Mouse (Mus musculus) kidney, adult 2 months (tissue): Measurements from ENCODE around the gene Fam171a2. TPM values are rescaled to one million over a fixed set of nuclear protein-coding genes. Genes with fewer than 3 reads are reported as not detected.

ENCODE experiments used
- DNase-seq: peaks from one replicate; pipeline ENCODE4 v3.0.0; 2021
- H3K27ac ChIP-seq: fragments of 200-500 bp; 2 replicates; pipeline ENCODE4 v1.5.1; 2012; ENCODE audit warnings: low read depth, low read length, control low read depth, inconsistent platforms; ENCODE audit not compliant: insufficient read depth
- H3K27me3 ChIP-seq: fragments of 200-500 bp; replicated peaks from 2 replicates; pipeline ENCODE4 v1.6.1; 2012; ENCODE audit warnings: mild to moderate bottlenecking, moderate library complexity, low read length, inconsistent platforms; ENCODE audit not compliant: control insufficient read depth, insufficient read depth
- H3K36me3 ChIP-seq: fragments of 200-500 bp; 2 replicates; pipeline ENCODE4 v1.6.1; 2012; ENCODE audit warnings: mild to moderate bottlenecking, moderate library complexity, low read length, inconsistent platforms; ENCODE audit not compliant: control insufficient read depth, insufficient read depth
- H3K4me1 ChIP-seq: fragments of 200-500 bp; 2 replicates; pipeline ENCODE4 v1.6.1; 2011; ENCODE audit warnings: low read length; ENCODE audit not compliant: control insufficient read depth, insufficient read depth
- H3K4me3 ChIP-seq: fragments of 200-500 bp; 2 replicates; pipeline ENCODE4 v1.5.1; 2011; ENCODE audit warnings: mild to moderate bottlenecking, low read depth, low read length, control low read depth; ENCODE audit not compliant: insufficient read depth
- CTCF ChIP-seq: fragments of 200-500 bp; conservative IDR thresholded peaks from 2 replicates; pipeline ENCODE4 v1.5.1; 2011; ENCODE audit warnings: low read depth, mild to moderate bottlenecking, control low read depth, low read length, moderate library complexity, mixed read lengths; ENCODE audit not compliant: insufficient read depth, insufficient read length
- POLR2A ChIP-seq: fragments of 200-500 bp; IDR thresholded peaks from one replicate; pipeline ENCODE4 v1.6.1; 2011; ENCODE audit warnings: low read depth, low read length, control low read depth
- WGBS: fragments of 180-500 bp; shearing (Covaris S2); methylation state at CpG from one replicate; pipeline ENCODE4 v1.1.7; 2018; 5-methylcytosine and 5-hydroxymethylcytosine counted together
- polyA plus RNA-seq: library from polyadenylated mRNA; depleted of rRNA; stranded (reverse); fragments of >200 nt; gene quantifications from 2 replicates; pipeline ENCODE4 v1.2.3, GENCODE M21; 2012

The Fam171a2 gene
- polyA plus RNA-seq, 1 experiment = 18.9 TPM

DNA sequence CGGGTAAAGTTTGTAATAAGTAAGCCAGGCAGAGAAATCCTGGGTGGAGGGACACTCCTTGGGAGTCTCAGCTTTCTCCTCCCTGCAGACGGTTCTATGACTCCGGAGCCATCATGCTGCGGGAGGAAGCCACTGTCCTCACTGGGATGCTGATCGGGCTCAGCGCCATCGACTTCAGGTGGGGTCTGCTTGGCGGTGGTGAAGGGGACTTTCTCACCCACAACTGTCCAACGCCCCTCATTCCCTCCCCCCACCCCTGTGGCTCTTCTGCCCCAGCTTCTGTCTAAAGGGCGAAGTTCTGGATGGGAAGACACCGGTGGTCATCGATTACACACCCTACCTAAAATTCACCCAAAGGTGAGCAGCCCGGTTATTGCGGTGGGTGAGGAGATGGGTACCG lies 48.4 kb downstream of the Fam171a2 start:
- Histone ChIP-seq H3K36me3 (peaks cover 6% of the 10 kb centered on the region), H3K4me3 (no peak overlapping the region), H3K27ac (no peak overlapping the region), H3K27me3 (no peaks in the 10 kb centered on the region), H3K4me1 (0 out of 2 replicates have a peak, but pooled peaks cover 5% of the 10 kb centered on the region)
- DNase-seq = no peak
- TF ChIP-seq POLR2A = no peak
- TF ChIP-seq CTCF = no peak
- 17% methylated on average over 15 of the region's 15 CpGs for WGBS

DNA sequence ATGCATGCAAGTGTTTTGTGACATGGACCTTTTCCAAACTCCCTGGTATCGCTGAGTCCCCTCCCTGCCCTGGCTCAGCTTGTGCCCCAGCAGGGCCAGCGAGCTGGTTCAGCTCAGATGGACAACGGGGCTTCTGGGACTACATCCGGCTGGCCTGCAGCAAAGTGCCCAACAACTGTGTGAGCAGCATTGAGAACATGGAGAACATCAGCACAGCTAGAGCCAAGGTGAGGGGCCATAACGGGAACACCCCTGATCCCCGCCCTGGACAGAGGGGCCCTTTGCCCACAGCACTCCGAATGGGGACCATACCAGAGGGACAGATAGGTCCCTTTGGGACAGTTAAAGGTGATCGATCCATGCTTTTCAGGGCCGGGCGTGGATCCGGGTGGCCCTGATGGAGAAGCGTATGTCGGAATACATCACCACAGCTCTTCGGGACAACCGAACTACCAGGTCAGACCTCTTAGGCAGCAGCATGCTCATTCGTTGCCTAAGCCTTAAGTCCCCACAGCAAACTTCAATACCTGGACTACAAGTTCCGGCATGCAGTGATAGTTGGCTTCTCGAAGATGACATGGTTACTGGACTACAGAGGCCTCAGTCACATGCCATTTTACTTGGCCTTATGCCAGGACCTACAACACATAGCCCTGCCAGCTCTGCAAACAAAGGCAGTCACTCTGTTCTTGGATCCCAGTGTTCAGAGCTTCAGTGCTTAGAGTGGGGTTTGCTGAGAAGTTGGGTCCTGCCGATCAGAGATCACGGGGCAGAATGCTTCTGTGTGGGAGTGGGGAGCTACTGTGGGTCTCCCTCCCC lies 49.3 kb downstream of the Fam171a2 start:
- Histone ChIP-seq H3K27me3 (no peaks in the 10 kb centered on the region), H3K4me3 (no peak overlapping the region), H3K36me3 (peaks cover 2% of the 10 kb centered on the region; the same call in 1 of the 2 replicates), H3K27ac (no peak overlapping the region), H3K4me1 (no peaks in the 10 kb centered on the region)
- peak; percentile 72 for DNase-seq
- TF ChIP-seq POLR2A = no peak
- no peak for TF ChIP-seq CTCF
- 75% methylated on average over 20 of the region's 20 CpGs for WGBS

DNA sequence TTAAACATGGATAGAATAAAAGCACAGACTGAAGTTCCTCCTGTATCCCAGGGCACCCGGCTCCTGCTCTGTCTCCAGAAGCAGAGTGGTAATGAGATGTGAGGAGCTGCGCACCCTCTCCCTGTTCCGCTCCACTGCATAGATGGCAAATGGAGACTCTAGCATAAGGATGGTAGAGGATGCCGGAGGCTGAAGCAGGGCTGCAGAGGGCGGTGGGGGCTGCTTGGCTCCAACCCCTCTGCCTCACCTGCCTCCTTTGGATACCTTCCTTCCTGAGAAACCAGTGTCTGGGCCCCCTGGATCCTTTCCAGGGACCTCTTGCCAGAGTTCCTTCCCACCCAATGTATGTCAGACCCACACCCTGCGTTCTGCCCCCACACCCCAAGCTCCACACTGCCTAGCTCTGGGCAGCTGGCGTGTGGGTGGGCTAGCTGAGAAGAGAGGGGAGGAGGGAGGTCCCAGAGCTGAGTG lies 50.8 kb downstream of the Fam171a2 start:
- TF ChIP-seq CTCF = no peak
- no peak for TF ChIP-seq POLR2A
- 72% methylated on average over 7 of the region's 7 CpGs for WGBS
- H3K36me3 ChIP-seq = no peaks in the 10 kb centered on the region
- H3K27me3 ChIP-seq = no peaks in the 10 kb centered on the region
- H3K4me3 ChIP-seq = no peak overlapping the region
- no peak for DNase-seq
- no peaks in the 10 kb centered on the region for H3K4me1 ChIP-seq
- H3K27ac ChIP-seq = no peak overlapping the region

DNA sequence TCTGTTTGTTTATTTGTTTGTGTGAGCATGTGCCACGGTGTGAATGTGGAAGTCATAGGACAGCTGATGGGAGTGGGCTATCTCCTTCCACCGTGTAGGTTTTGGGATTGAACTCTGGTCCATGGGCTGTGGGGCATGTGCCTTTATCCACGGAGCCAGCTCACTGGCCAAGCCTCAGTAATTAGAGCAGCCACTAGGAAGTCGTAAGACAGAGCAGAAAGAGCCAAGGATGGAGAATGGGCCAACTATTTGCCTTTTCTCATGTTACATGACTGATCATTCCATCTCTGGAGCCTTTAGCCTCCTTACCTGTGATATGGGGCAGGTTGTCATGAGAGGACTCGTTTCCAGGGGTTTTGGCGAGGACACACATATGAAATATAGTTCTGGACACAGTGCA lies 51.2 kb downstream of the Fam171a2 start:
- Histone ChIP-seq H3K27ac (no peak overlapping the region), H3K36me3 (no peaks in the 10 kb centered on the region), H3K4me1 (no peaks in the 10 kb centered on the region), H3K4me3 (no peak overlapping the region), H3K27me3 (no peaks in the 10 kb centered on the region)
- TF ChIP-seq CTCF (no peak), POLR2A (no peak)
- 58% methylated on average over 6 of the region's 6 CpGs for WGBS
- DNase-seq = no peak

DNA sequence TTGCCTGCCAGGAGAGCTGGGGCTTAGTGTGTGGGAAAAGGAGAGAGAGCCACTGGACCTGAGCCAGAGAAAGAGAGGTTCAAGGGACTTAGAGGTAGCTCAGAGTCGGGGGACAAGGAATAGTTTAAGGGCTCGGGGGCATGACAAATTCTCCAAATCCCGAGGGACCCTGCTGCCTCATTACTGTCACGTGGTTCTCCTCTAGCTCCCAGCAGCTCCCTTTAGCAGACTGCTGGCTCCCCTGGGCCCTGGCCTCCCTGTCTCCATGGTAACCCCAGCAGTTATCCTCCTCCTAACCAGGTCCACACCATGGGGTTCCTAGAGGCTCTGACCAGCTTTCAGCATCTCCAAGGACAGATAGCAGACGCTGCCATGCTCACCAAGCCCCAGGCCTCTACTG lies 52.2 kb downstream of the Fam171a2 start:
- Histone ChIP-seq H3K4me1 (no peaks in the 10 kb centered on the region), H3K27ac (no peak overlapping the region), H3K27me3 (no peaks in the 10 kb centered on the region), H3K36me3 (no peaks in the 10 kb centered on the region), H3K4me3 (no peak overlapping the region)
- TF ChIP-seq CTCF (no peak), POLR2A (no peak)
- DNase-seq = no peak
- WGBS = 22% methylated on average over 5 of the region's 5 CpGs

DNA sequence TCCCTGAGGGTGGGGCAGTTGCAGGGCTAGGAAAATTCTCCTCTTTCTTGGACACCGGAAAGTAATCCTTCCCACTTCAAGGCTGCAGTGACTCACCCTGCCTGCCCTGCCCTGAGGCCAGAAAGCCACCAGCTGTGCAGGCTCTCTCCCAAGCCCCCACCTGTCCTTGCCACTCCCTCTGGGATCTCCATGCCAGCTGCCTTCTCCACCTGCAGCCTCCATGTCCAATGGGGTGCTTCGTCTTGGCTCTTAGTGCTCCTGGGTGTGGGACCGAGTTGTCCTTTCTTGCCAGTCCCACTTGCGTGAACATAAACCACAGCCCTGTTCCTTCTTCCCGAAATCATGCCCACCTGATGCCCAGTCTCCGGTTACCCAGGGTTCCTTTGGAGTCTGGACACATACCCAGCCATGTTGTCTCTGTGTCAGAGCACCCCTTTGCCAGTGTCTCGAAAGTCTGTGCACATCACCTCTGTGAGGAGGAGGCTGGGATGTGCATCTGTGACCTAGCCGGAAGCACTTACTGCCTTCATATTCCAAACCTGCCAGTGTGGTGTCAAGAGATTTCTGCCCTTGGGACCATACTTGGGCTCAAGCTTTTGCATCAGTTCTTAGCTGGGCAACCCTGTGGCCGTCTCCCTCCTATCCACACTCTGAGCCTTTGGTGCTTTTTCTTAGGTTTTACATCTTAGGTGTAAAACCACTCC lies 52.9 kb downstream of the Fam171a2 start:
- TF ChIP-seq POLR2A = no peak
- no peak overlapping the region for H3K27ac ChIP-seq
- H3K27me3 ChIP-seq = no peaks in the 10 kb centered on the region
- DNase-seq = no peak
- no peak overlapping the region for H3K4me3 ChIP-seq
- H3K4me1 ChIP-seq = no peaks in the 10 kb centered on the region
- 81% methylated on average over 9 of the region's 9 CpGs for WGBS
- no peaks in the 10 kb centered on the region for H3K36me3 ChIP-seq

DNA sequence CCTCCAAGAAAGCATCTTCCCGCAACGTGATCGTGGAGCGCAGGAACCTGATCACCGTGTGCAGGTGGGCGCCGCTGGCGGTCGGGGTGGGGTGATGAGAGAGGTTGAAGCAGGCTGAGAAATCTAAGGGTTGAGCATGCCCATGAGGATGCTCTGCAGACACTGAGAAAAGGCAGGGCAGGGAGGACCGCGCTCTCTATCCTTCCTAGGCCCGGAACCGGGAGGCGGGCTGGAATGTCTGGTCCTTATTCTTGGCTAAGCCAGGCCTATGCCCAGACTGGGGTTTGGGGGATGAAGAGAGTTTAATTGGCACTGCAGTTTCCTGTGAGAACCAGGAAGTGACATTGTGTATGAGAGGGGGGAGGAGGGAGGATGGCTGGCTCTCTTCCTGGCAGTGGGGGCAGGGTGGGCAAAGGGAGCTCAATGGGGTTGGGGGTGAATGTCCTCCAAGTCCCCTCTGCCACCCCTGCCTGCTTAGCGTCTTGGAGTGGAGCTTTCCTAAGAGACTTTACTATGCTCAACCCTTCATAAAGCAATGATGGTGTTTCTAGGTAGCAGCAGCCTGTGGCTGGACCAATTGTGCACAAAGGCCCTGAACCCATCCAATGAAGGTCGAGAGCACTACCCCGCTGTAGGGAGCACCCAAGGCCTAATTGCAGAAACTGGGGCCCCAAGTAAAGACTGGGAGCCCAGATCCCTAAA lies 53.6 kb downstream of the Fam171a2 start:
- no peak overlapping the region for H3K27ac ChIP-seq
- H3K36me3 ChIP-seq = no peaks in the 10 kb centered on the region
- TF ChIP-seq CTCF = no peak
- TF ChIP-seq POLR2A = no peak
- WGBS = 8% methylated on average over 17 of the region's 17 CpGs
- H3K4me3 ChIP-seq = peak overlapping the region; percentile 17; the same call in 1 of the 2 replicates
- H3K4me1 ChIP-seq = no peaks in the 10 kb centered on the region
- DNase-seq = no peak
- no peaks in the 10 kb centered on the region for H3K27me3 ChIP-seq
